Mouse (Mus musculus) CH12.LX (cell line): ENCODE results near the gene Gm45213.

Experiments used
- CTCF ChIP-seq, 2 experiments: IDR thresholded peaks in 1 of 2; conservative IDR thresholded peaks in 1 of 2; 2 replicates each; pipeline ENCODE4 v1.5.1; 2011 to 2012; ENCODE audit warnings: low read depth in 2 of 2, low read length in 2 of 2, improper control_type of control experiment in 1 of 2, inconsistent platforms in 1 of 2, mild to moderate bottlenecking in 1 of 2, moderate library complexity in 1 of 2
- POLR2A ChIP-seq: IDR thresholded peaks from 2 replicates; pipeline ENCODE4 v1.6.1; 2011; ENCODE audit warnings: low read depth, mild to moderate bottlenecking, improper control_type of control experiment, low read length

DNA sequence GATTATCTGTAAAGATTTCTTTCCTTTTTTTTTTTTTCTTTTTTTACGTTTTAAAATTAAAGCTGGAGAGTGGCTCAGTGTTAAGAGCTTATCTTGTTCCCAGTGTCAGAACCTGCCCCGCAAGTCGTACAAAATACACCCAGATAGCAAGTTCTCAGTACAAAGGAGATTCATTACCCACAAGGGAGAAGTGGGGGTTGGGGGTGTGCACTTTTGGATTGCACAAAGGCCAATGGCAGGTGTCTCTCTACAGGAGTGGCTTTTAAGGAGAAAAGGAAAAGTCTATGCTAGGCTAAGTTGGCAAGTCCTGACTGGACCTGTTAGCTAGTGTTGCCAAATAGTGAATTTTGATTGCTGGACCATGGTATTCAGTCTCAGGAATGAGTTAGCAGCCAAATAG is 41.6 kb upstream of the Gm45213 start:
- no peak for TF ChIP-seq POLR2A
- no peak for TF ChIP-seq CTCF (conservative IDR thresholded peaks at IDR 0.05 in 1 of 2, IDR thresholded peaks at IDR 0.05 in 1 of 2; ENCODE audit: low read depth in 2 of 2, low read length in 2 of 2)
